Mouse (Mus musculus) inflammation-experienced regulatory T-cells, adult 16 weeks (primary cell): Measurements from ENCODE around the gene Dcaf17. TPM values are rescaled to one million over a fixed set of nuclear protein-coding genes. Genes with fewer than 3 reads are reported as not detected.

Source experiments
- polyA plus RNA-seq: library from polyadenylated mRNA; unstranded; fragments of 100-300 nt; shearing (Covaris generic); gene quantifications from one replicate; pipeline ENCODE4 v1.2.1, GENCODE M21; 2017

The Dcaf17 gene
- 61.1 TPM for polyA plus RNA-seq

DNA sequence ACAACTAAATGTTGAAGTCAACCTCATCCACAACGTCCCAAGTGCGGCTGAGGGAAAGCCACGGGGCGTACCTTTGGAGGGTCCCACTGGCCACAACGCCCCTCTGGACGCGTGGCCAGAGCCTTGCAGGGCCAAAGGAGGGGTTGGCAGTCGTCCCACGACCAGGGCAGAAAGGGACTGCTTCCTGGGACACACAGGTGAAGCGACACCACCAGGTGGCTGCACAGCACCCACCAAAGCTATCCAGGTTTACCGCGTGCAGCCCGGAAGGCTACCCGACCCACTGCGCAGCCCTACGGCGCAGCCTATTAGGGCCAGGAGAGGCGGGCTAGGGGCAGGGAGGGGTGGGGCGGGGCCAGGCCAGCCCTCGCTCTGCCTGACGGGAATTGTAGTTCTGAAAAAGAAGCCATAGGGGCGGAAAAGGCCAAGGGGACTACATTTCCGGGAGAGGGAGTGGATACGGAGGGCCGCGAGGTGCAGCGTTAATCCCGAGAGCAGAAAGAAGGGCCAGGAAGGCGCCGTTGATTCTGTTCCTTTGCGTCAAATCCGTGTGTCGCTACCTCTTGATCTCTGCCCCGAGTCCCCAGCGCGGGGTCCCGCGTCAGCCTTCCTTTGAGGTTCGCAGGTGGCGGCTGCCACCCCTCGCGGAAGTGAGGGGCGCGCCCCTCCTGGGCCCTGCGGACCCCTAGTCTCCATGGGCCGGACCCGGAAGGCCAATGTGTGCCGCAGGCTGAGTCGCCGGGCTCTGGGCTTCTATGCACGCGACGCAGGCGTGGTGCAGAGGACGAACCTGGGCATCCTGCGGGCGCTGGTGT, at the start of gene Dcaf17, which contains the start of gene Mettl8:
Gene Dcaf17 (plus strand): TSS at position 29 of the 815 bp plus-strand sequence.
Gene Mettl8 (minus strand): TSS at position 284 of the 815 bp plus-strand sequence.

DNA sequence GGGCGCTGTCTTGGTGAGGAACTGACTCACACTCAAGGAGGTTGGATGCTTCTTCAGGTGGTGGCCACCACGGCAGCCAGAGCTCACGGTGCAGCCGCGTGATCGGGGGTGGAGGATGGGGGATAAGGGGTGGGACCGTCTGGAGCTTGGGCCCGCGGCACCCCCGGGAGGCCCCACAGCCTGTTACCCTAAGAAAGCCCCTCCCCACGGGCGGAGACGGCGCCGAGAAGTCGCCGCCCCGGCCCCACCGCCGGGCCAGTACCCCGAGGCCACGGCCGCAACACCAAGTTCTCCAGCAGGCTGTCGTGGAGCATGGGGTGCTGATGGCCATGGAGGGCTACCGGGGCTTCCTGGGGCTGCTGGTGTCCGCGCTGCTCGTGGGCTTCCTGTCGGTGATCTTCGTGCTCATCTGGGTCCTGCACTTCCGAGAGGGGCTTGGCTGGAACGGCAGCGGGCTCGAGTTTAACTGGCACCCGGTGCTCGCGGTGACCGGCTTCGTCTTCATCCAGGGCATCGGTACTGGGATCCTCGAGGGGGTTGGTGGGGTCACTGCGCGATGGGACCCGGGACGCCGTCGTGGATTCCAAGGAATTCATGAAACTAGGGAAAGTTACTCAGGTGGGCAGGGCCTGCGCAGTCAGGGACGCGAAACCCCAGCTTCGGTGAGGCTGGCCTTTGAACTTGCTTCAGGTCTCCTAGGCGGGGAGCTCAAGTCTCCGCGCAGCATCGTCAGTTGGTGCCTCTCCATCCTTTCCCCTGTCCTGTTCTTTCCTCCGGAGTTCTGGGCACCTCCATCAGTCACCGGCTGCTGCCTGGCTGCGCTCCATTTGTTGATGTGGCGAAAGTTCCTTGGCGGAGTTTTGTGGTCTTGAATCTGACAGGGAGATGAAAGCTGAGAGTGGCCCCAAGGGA, 62.9 kb downstream of the Dcaf17 start, which contains the start of gene Cybrd1:
Gene Cybrd1 (plus strand): TSS at position 127 of the 912 bp plus-strand sequence.

Other genes with a start within 250 kb of the Dcaf17 start
- gene Tlk1, start 229.6 kb upstream of the Dcaf17 start, polyA plus RNA-seq, result 22.5 TPM
- 28.3 TPM for gene Mettl8, start 255 bp downstream of the Dcaf17 start, polyA plus RNA-seq
- gene Cybrd1, start 62.6 kb downstream of the Dcaf17 start, polyA plus RNA-seq, result 0.35 TPM
- gene Dync1i2, start 156.4 kb downstream of the Dcaf17 start, polyA plus RNA-seq, result 40.2 TPM